Mouse (Mus musculus) activated CD4-positive, CD25-positive, alpha-beta regulatory T cell (primary cell): ENCODE measurements around the gene Olfr1248. TPM values are rescaled to one million over a fixed set of nuclear protein-coding genes. Genes with fewer than 3 reads are reported as not detected.

Experiments
- polyA plus RNA-seq, 2 experiments: library from polyadenylated mRNA; unstranded; fragments of 100-300 nt; shearing (Covaris generic); gene quantifications; one replicate each; pipeline ENCODE4 v1.2.1; 2017

The Olfr1248 gene
- not detected for polyA plus RNA-seq

DNA sequence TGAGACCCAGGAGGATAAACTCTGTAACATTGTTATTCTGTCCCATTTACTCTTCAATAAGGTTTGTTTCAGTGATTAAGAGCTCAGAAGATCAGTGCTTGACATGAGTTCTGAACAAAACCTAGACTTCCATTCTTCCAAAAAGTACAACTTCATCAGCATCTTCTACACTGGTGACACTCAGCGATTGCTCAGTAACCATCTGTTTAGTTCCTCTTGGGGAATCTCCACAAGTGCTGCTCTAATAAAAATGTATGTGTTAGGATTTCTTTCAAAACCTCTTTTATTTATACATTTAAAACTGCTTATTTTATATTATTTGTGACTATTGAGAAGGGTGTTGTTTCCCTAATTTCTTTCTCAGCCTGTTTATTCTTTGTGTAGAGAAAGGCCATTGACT, at the start of gene Olfr1248:
TSS of gene Olfr1248 (minus strand) at position 101 of the 400 bp plus-strand sequence.

DNA sequence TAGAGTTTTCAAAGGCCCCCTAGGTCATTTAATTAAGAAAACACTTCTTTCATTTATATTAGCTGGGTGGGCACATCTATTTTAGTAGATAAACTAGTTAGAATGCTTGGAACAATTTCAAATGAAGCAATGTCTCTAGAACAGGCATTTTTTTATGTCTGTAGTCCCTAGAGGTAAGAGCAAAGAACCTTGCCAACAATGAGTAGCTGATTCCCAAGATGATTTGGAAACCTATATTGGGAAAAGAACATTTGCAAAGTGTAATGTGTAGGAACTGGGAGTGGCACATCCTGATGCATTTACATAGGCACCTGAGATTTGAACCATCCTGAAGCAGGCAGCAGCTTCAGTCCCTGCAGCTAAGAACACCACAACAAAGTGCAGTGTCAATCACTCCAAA, 43.3 kb upstream of the Olfr1248 start, which contains the start of gene Olfr1250:
TSS of gene Olfr1250 (minus strand) at position 101 of the 400 bp plus-strand sequence.

DNA sequence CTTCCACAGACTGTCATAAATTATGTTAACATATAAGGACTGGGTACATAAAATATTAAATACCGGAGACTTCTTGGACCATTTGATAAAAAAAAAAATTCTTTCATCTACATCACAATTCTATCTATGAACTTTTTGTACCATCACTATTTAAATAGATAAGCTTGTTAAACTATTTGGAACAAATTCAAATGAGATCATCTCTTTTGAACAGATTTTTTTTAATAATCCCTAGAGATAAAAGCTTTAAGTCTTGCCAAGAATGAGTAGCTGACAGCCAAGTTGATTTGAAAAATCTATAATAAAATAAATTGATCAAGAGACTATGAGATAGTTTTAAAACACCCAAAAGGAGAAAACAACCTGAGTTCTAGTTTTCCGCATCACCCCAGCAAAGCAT, 16.8 kb upstream of the Olfr1248 start, which contains the start of gene Olfr1249:
TSS of gene Olfr1249 (minus strand) at position 101 of the 400 bp plus-strand sequence.

DNA sequence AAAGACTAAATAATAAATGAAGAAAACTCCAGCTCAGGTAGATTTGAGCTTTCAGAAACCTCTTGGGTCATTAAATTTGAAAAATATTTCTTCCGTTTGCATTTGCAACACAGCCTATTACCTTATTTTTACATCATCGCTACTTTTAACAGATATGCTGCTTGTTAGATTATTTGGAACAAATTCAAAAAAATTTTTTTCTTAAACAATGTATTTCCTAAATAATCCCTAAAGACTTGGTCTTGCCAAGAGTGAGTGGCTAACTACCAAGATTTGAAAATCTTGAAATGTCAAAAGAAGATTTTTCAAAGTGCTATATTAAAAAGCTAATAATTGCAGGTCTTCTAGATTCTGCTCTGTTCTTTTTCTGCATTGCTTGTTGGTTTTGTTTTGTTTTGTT, 4.0 kb downstream of the Olfr1248 start, which contains the start of gene Olfr1247:
TSS of gene Olfr1247 (minus strand) at position 101 of the 400 bp plus-strand sequence.

DNA sequence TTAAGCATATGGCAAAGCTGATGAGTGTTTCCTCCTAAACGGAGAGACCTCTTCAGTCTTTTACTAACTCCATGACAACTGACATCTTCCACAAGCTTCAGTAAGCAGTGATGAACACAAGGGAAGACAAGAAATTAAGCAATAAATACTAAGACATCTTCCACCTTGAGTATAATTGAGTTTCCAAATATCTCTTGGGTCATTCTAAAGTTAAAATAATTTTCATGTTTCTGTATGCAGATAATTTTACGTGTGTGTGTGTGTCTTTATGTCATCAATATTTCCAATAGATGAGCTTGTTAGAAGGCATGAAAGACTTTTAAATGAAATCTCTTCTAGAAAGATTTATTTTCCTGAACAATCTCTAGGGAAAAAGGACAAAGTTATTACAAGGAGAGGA, 25.0 kb downstream of the Olfr1248 start, which contains the start of gene Olfr1246:
TSS of gene Olfr1246 (minus strand) at position 101 of the 400 bp plus-strand sequence.

DNA sequence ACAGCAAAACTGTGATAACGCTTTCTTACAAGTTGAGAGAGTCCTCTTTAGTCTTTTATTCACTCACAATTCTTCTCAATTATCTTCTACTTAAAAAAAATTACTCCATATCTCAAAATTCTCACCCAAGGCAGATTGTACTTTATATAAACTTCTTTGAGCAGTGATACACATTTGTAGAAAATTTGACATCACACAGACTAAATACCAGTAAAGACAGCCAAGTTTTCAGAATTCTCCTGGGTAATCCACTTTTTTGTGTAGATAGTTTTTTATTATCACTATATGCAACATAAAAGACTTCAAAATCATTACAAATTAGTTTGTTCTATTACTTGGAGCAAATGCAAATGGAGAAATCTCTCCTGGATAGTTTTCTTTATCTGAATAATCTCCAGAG, 39.7 kb downstream of the Olfr1248 start, which contains the start of gene Olfr1245:
TSS of gene Olfr1245 (minus strand) at position 101 of the 400 bp plus-strand sequence.

Other genes starting within 250 kb of the Olfr1248 start
- gene Olfr1238, start 208.6 kb downstream of the Olfr1248 start, polyA plus RNA-seq: under 1 TPM; 0.04 to 0.05 TPM
- under 1 TPM in 1 of 2 experiments, not detected in 1; 0.11 TPM for gene Olfr1239, start 197.8 kb downstream of the Olfr1248 start, polyA plus RNA-seq
- not detected for gene Olfr1240, start 175.2 kb downstream of the Olfr1248 start, polyA plus RNA-seq
- not detected for gene Olfr1241, start 131.1 kb downstream of the Olfr1248 start, polyA plus RNA-seq
- not detected for gene Olfr1242, start 119.9 kb downstream of the Olfr1248 start, polyA plus RNA-seq
- not detected for gene Olfr1243, start 86.8 kb downstream of the Olfr1248 start, polyA plus RNA-seq
- under 1 TPM in 1 of 2 experiments, not detected in 1; 0.10 TPM for gene Olfr1245, start 39.8 kb downstream of the Olfr1248 start, polyA plus RNA-seq
- not detected for gene Olfr1246, start 25.1 kb downstream of the Olfr1248 start, polyA plus RNA-seq
- under 1 TPM in 1 of 2 experiments, not detected in 1; 0.11 TPM for gene Olfr1247, start 4.1 kb downstream of the Olfr1248 start, polyA plus RNA-seq
- not detected for gene Olfr1249, start 16.7 kb upstream of the Olfr1248 start, polyA plus RNA-seq
- gene Olfr1250, start 43.2 kb upstream of the Olfr1248 start, polyA plus RNA-seq: under 1 TPM; 0.04 to 0.15 TPM
- not detected for gene Olfr1251, start 53.7 kb upstream of the Olfr1248 start, polyA plus RNA-seq
- under 1 TPM in 1 of 2 experiments, not detected in 1; 0.05 TPM for gene Olfr1252, start 106.8 kb upstream of the Olfr1248 start, polyA plus RNA-seq
- gene Olfr1253, start 138.8 kb upstream of the Olfr1248 start, polyA plus RNA-seq: under 1 TPM in 1 of 2 experiments, not detected in 1; 0.31 TPM
- not detected for gene Olfr1254, start 175.4 kb upstream of the Olfr1248 start, polyA plus RNA-seq
- not detected for gene Olfr1255, start 193.8 kb upstream of the Olfr1248 start, polyA plus RNA-seq
- gene Olfr1256, start 223.3 kb upstream of the Olfr1248 start, polyA plus RNA-seq: not detected
- gene Olfr48, start 230.0 kb upstream of the Olfr1248 start, polyA plus RNA-seq: not detected